Mouse (Mus musculus): Measurements from ENCODE around the gene Chek2.

Chek2 gene

DNA sequence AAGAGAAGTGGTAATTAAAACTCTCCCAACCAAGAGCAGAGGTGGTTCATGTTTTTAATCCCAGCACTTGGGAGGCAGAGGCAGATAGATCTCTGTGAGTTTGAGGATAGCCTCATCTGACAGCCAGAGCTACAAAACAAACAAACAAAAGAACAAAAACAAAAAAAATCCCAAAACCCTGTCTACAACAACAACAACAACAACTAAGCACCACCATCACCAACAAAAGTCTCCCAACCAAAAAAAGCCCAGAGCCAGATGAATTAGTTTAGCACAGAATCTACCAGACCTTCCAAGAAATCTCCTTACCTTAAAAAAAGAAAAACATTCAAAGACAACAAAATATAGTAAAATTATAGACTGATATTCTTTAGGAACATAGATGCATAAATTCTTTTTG lies 60.6 kb downstream of the Chek2 start:
- no peak for DNase-seq (ENCODE audit: low read depth)

DNA sequence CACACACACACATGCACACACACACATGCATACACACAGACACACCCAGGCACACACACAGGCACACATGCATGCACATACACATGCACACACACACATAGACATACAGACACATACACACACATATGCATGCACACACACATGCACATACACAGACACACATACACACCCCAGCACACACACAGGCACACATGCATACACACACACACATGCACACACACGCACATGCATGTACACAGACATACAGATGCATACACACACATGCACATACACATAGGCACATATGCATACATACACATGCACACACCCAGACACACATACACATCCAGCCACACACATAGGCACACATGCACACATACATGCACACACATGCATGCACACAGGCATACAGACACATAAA lies 66.9 kb downstream of the Chek2 start:
- no peak for DNase-seq (ENCODE audit: low read depth)

DNA sequence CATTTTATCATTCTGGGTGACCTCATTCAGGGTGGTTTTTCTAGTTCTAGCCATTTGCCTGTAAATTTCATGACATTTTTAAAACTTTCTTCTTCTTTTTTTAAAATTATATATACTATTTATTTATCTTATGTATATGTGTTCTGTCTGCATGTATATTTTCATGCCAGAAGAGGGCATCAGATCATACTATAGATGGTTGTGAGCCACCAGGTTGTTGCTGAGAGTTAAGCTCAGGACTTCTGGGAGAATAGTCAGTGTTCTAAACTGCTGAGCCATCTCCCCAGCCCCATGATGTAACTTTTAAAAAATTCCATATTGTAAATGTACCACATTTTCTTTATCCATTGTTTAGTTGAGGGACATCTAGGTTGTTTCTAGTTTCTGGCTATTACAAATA lies 69.1 kb downstream of the Chek2 start:
- DNase-seq (ENCODE audit: low read depth), result no peak

DNA sequence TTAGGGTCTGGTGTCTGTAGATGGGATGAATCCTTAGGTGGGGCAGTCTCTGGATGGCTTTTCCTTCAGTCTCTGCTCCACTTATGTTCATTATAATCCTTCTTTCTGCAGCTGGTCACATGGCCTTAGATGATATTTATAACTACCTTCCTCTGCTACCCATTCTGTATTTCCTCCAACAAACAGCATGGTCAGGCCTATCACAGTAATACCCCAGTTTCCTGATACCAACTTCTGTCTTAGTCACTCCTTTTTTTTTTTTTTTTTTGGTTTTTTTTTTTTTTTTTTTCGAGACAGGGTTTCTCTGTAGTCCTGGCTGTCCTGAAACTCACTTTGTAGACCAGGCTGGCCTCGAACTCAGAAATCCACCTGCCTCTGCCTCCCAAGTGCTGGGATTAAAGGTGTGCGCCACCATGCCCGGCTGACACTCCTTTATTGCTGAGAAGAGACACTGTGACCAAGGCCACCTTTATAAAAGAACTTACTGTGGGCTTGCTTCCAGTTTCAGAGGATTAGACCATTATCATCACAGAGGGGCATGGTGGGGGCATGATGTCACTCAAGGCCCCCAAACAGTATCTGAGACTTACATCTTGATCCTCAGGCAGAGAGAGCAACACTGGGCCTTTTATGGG lies 70.3 kb downstream of the Chek2 start:
- no peak for DNase-seq (ENCODE audit: low read depth)

DNA sequence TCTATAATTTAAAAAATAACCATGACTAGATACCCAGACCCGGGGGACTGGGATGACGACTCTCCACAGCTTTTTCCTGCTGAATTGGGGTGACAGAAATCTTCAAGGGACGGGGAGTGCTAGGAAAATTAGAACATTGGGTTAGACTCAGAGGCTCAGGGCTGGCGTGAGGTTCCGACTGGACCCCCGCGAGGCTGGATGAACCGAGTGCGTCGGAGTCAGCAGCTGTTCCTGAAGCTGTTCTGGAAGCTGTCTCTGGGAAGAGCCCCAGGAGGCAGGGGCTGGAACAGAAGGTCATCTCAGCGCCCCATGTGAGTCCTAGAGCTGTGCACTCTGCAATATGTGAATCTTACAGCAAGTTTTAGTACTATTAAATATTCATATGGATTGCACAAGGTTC lies 75.1 kb downstream of the Chek2 start:
- DNase-seq (ENCODE audit: low read depth), result no peak

DNA sequence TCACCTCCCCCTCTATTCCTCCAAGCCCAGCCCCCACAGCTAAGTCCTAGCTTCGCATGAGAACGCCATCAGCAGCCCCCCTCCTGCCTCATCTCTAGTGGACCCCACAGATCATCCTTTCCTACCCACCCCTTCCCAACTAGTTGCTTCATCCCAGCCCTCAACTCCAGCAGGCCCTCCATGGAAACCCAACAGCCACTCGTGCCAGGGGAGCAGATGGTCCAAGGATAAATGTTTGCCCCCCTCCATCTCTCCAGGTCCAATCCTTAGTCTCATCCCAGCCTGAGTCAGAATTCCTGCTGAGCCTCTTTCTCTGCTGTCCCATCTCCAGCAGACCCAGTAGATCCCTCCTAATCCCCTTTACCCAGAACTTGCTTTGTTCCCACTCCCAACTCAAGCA lies 76.5 kb downstream of the Chek2 start:
- no peak for DNase-seq (ENCODE audit: low read depth)

DNA sequence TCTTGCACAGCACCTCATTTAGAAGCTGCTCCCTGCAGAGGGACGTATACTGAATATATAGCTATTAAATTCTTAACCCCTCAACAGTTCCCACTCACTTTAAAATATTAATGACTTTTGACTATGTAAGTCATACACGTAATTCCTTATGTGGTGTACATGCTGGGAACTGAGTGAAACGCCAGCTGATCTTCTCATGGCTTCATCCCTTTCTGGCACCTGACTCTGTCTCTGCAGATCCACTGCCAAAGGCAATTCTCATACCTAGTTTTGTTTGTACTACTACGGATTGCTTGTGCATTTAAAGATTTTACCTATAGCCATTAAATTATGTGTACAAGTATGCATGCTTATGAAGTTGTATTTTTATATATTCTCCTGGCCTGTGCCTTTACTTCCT lies 79.8 kb downstream of the Chek2 start:
- DNase-seq (ENCODE audit: low read depth), result no peak

DNA sequence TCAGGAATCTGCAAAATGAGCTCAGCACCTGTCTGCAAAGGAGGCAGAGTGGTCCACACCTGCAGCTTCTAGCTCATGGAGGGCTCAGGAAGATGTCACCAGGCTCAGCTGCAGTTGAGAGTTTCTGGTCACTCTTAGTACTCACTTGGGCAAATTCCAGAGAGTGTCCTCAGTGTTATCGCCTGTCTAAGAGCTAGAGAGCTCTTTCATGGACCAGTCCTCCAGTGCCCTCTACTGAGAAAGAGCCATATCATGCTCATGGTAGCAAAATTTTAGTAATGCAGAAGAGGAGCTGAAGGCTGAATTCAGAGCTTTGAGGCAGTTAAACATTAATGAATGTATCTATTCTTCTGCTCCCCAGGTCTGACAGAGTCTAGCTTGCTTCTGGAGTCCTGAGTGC lies 83.6 kb downstream of the Chek2 start:
- DNase-seq (ENCODE audit: low read depth), result peak; percentile 18
